8 mouse cellular contexts compared by ENCODE assay signal in genomic region chr10:18197206-18197979, GRCm38 (mm10). TPM values are rescaled to one million over a fixed set of nuclear protein-coding genes. Genes with fewer than 3 reads are reported as not detected.
A peak's percentile ranks its signal among the peaks of the same experiment; 100 is the strongest.
DNase-seq lines count a peak whose midpoint lies in the region; ATAC-seq and TF ChIP-seq lines count a peak whose summit lies in the region.

No protein-coding gene starts in this region.

- no peaks in the 10 kb centered on the region for H3K27me3 ChIP-seq in cerebellum, adult 2 months (ENCODE audit: control insufficient read depth, insufficient read depth, low read length)
- H3K27me3 ChIP-seq in forebrain, embryonic 16.5 days (replicated peaks; ENCODE audit: control insufficient read depth, insufficient read depth, low read length), result no peaks in the 10 kb centered on the region
- no peaks in the 10 kb centered on the region for H3K27me3 ChIP-seq in hindbrain, embryonic 13.5 days
- H3K27me3 ChIP-seq in lung, embryonic 16.5 days (ENCODE audit: control insufficient read depth, insufficient read depth, low read depth, low read length), result no peaks in the 10 kb centered on the region

- peak overlapping the region; percentile 36 for H3K4me3 ChIP-seq in cerebellum, adult 2 months (replicated peaks; ENCODE audit: insufficient read depth, low read depth, low read length)
- no peak overlapping the region for H3K4me3 ChIP-seq in forebrain, embryonic 16.5 days (replicated peaks; ENCODE audit: low read length)
- H3K4me3 ChIP-seq in hindbrain, embryonic 13.5 days, result no peak overlapping the region
- H3K4me3 ChIP-seq in lung, embryonic 16.5 days (ENCODE audit: low read length), result peak overlapping the region; percentile 36

- H3K4me2 ChIP-seq in forebrain, embryonic 16.5 days (ENCODE audit: low read length), result peak overlapping the region; percentile 27
- H3K4me2 ChIP-seq in hindbrain, embryonic 13.5 days, result peak overlapping the region; percentile 40
- peak overlapping the region; percentile 48 for H3K4me2 ChIP-seq in lung, embryonic 16.5 days (ENCODE audit: low read depth, low read length)

- no peak overlapping the region for H3K9ac ChIP-seq in forebrain, embryonic 16.5 days (replicated peaks; ENCODE audit: low read depth, low read length)
- no peak overlapping the region for H3K9ac ChIP-seq in hindbrain, embryonic 13.5 days
- H3K9ac ChIP-seq in lung, embryonic 16.5 days (ENCODE audit: low read length), result peak overlapping the region; percentile 38; the same call in 1 of the 2 replicates

- no peaks in the 10 kb centered on the region for H3K4me1 ChIP-seq in cerebellum, adult 2 months (ENCODE audit: control insufficient read depth, insufficient read depth, low read length)
- H3K4me1 ChIP-seq in forebrain, embryonic 16.5 days (replicated peaks; ENCODE audit: control insufficient read depth, insufficient read depth, low read length), result no peaks in the 10 kb centered on the region
- peaks cover 5% of the 10 kb centered on the region; the same call in 1 of the 2 replicates for H3K4me1 ChIP-seq in hindbrain, embryonic 13.5 days (replicated peaks)
- H3K4me1 ChIP-seq in lung, embryonic 16.5 days (replicated peaks; ENCODE audit: control insufficient read depth, insufficient read depth, low read length), result peaks cover 10% of the 10 kb centered on the region

- TF ChIP-seq CTCF in cerebellum, adult 2 months (IDR thresholded peaks at IDR 0.05; ENCODE audit: borderline replicate concordance, insufficient read depth, low read depth, low read length), result peak; percentile 59; the same call in 1 of the 2 replicates

- 48% methylated on average over 14 of the region's 14 CpGs for WGBS in cerebellum, adult 2 months
- 53% methylated on average over 14 of the region's 14 CpGs for WGBS in forebrain, embryonic 16.5 days
- WGBS in hindbrain, embryonic 13.5 days, result 63% methylated on average over 14 of the region's 14 CpGs
- 46% methylated on average over 14 of the region's 14 CpGs for WGBS in lung, embryonic 16.5 days

- DNase-seq in R1 (ENCODE audit: low read depth, low spot score), result peak; percentile 81
- DNase-seq in cerebellum, adult 2 months, result peak; percentile 55 to 70
- peak; percentile 75 to 79 for DNase-seq in layer of hippocampus, postnatal 10 days (ENCODE audit: low spot score in 2 of 2)
- DNase-seq in ovary, postnatal 10 days (ENCODE audit: low spot score), result peak; percentile 58
- peak; percentile 70 for DNase-seq in thymus, postnatal 25 days

- TF ChIP-seq POLR2A in cerebellum, adult 2 months (IDR thresholded peaks at IDR 0.05; ENCODE audit: borderline replicate concordance, insufficient read depth, low read length), result no peak

- peak; percentile 73 for ATAC-seq in forebrain, embryonic 16.5 days
- ATAC-seq in hindbrain, embryonic 13.5 days (ENCODE audit: low FRiP score), result 0 out of 2 replicates have a peak, but pooled peaks have one; percentile 67
- ATAC-seq in lung, embryonic 16.5 days (ENCODE audit: low read depth), result no peak; the same call in 1 of the 2 replicates

- no peak overlapping the region for H3K27ac ChIP-seq in cerebellum, adult 2 months (ENCODE audit: insufficient read depth, low read length)
- H3K27ac ChIP-seq in forebrain, embryonic 16.5 days (ENCODE audit: low read length), result no peak overlapping the region
- no peak overlapping the region for H3K27ac ChIP-seq in hindbrain, embryonic 13.5 days
- no peak overlapping the region for H3K27ac ChIP-seq in lung, embryonic 16.5 days (ENCODE audit: low read length)

- H3K36me3 ChIP-seq in forebrain, embryonic 16.5 days (ENCODE audit: control insufficient read depth, insufficient read depth), result no peaks in the 10 kb centered on the region
- no peaks in the 10 kb centered on the region for H3K36me3 ChIP-seq in hindbrain, embryonic 13.5 days
- no peaks in the 10 kb centered on the region for H3K36me3 ChIP-seq in lung, embryonic 16.5 days (ENCODE audit: control insufficient read depth, insufficient read depth, low read length)

- H3K9me3 ChIP-seq in forebrain, embryonic 16.5 days (ENCODE audit: control insufficient read depth, low read length), result no peaks in the 10 kb centered on the region
- no peaks in the 10 kb centered on the region for H3K9me3 ChIP-seq in hindbrain, embryonic 13.5 days
- peaks cover 3% of the 10 kb centered on the region; the same call in 1 of the 2 replicates for H3K9me3 ChIP-seq in lung, embryonic 16.5 days (ENCODE audit: control insufficient read depth, low read length)

RNA-seq across cellular contexts. Expression of gene Ect2l, which starts 13.3 kb away (rescaled TPM):
- polyA plus RNA-seq in cerebellum, adult 2 months (2012; rRNA removed), result 0.06 and 0.26 TPM in 2 replicates
- polyA plus RNA-seq in forebrain, embryonic 16.5 days (2015; fragmentation: Nextera tagmentation; extraction: Ambion mirVana), result 0.44 TPM in 1 of 2 replicates, not detected in the other
- polyA plus RNA-seq in hindbrain, embryonic 13.5 days (2015; fragmentation: Nextera tagmentation; extraction: Ambion mirVana), result 0.27 and 0.62 TPM in 2 replicates
- total RNA-seq in layer of hippocampus, postnatal 10 days (2021), result under 1 TPM; 0.74 to 0.80 TPM
- 0.77 and 1.7 TPM in 2 replicates for polyA plus RNA-seq in lung, embryonic 16.5 days (2015; fragmentation: Nextera tagmentation; extraction: Ambion mirVana)

RNA-seq across cellular contexts. Expression of gene Ccdc28a, which starts 37.4 kb away (rescaled TPM):
- polyA plus RNA-seq in cerebellum, adult 2 months (2012; rRNA removed), result 75.3 and 78.7 TPM in 2 replicates
- 7.8 and 9.6 TPM in 2 replicates for polyA plus RNA-seq in forebrain, embryonic 16.5 days (2015; fragmentation: Nextera tagmentation; extraction: Ambion mirVana)
- 6.6 and 9.3 TPM in 2 replicates for polyA plus RNA-seq in hindbrain, embryonic 13.5 days (2015; fragmentation: Nextera tagmentation; extraction: Ambion mirVana)
- total RNA-seq in layer of hippocampus, postnatal 10 days (2021), result 10 to 100 TPM in 1 of 2 experiments, 1 to 10 TPM in 1; 9.6 to 12.4 TPM
- polyA plus RNA-seq in lung, embryonic 16.5 days (2015; fragmentation: Nextera tagmentation; extraction: Ambion mirVana), result 15.0 and 15.5 TPM in 2 replicates

Comparison
In these comparisons a context has a peak if more than half of its experiments do, and no peak if none do; other contexts are left out.
1. H3K4me3 ChIP-seq: peak in cerebellum, adult 2 months (single experiment) and lung, embryonic 16.5 days (single experiment); none in forebrain, embryonic 16.5 days (single experiment) and hindbrain, embryonic 13.5 days (single experiment).
2. Peak in every context shown above with its lines, with median percentiles within 50 percentile points of each other: DNase-seq and H3K4me2 ChIP-seq.